Mouse (Mus musculus) liver, embryonic 14.5 days (tissue): Measurements from ENCODE around the gene Icam4.

Source experiments
- CTCF ChIP-seq: IDR thresholded peaks from 2 replicates; pipeline ENCODE4 v1.5.1; 2016; ENCODE audit warnings: antibody characterized with exemption, low read depth, control low read depth
- EP300 ChIP-seq: IDR thresholded peaks from 2 replicates; pipeline ENCODE4 v1.6.1; 2016; ENCODE audit warnings: antibody characterized with exemption, low read depth

- TF ChIP-seq EP300, result peak; percentile 88
- TF ChIP-seq CTCF, result peak; percentile 98
Measured at GRCm38 (mm10) chr9:21029291-21030054, at the start of gene Icam4.
